Mouse (Mus musculus) lung, postnatal 25 days (tissue): ENCODE measurements around the gene Eme2.

Experiments
- DNase-seq: peaks from one replicate; pipeline ENCODE4 v3.0.0; 2022; ENCODE audit warnings: low spot score

Eme2 gene

GRCm38 (mm10) chr17:24874405-24874745, 20.5 kb downstream of the Eme2 start:
- DNase-seq, result no peak

GRCm38 (mm10) chr17:24873695-24874404, 21.0 kb downstream of the Eme2 start:
- DNase-seq, result no peak

GRCm38 (mm10) chr17:24867914-24868313, 27.0 kb downstream of the Eme2 start:
- no peak for DNase-seq

- DNase-seq, result no peak
Measured at GRCm38 (mm10) chr17:24865776-24866175, 29.1 kb downstream of the Eme2 start, which contains the start of gene Igfals. TSS of gene Igfals (plus strand) at chr17:24865997.

- DNase-seq, result no peak
Measured at GRCm38 (mm10) chr17:24861785-24862184, 33.1 kb downstream of the Eme2 start.

- DNase-seq, result no peak
Measured at GRCm38 (mm10) chr17:24860076-24860475, 34.8 kb downstream of the Eme2 start.

GRCm38 (mm10) chr17:24858967-24859366, 35.9 kb downstream of the Eme2 start:
- DNase-seq, result no peak

- no peak for DNase-seq
Measured at GRCm38 (mm10) chr17:24857831-24858470, 36.9 kb downstream of the Eme2 start.

GRCm38 (mm10) chr17:24856589-24856988, 38.3 kb downstream of the Eme2 start:
- no peak for DNase-seq

- no peak for DNase-seq
Measured at GRCm38 (mm10) chr17:24855838-24856464, 38.9 kb downstream of the Eme2 start.

GRCm38 (mm10) chr17:24851381-24852125, 43.3 kb downstream of the Eme2 start:
- DNase-seq, result no peak

- no peak for DNase-seq
Measured at GRCm38 (mm10) chr17:24850773-24851127, 44.1 kb downstream of the Eme2 start.

- peak; percentile 99 for DNase-seq
Measured at GRCm38 (mm10) chr17:24850065-24850772, 44.7 kb downstream of the Eme2 start, which contains the start of gene Fahd1. TSS of gene Fahd1 (minus strand) at chr17:24850364.

GRCm38 (mm10) chr17:24849733-24850064, 45.2 kb downstream of the Eme2 start:
- no peak for DNase-seq

GRCm38 (mm10) chr17:24848600-24849031, 46.3 kb downstream of the Eme2 start:
- DNase-seq, result no peak

GRCm38 (mm10) chr17:24847386-24847785, 47.5 kb downstream of the Eme2 start:
- DNase-seq, result no peak

GRCm38 (mm10) chr17:24844525-24844924, 50.4 kb downstream of the Eme2 start:
- no peak for DNase-seq

GRCm38 (mm10) chr17:24842631-24843030, 52.3 kb downstream of the Eme2 start:
- DNase-seq, result no peak

GRCm38 (mm10) chr17:24841133-24841532, 53.8 kb downstream of the Eme2 start:
- peak; percentile 42 for DNase-seq

GRCm38 (mm10) chr17:24840341-24840740, 54.5 kb downstream of the Eme2 start:
- no peak for DNase-seq

- no peak for DNase-seq
Measured at GRCm38 (mm10) chr17:24839842-24840241, 55.0 kb downstream of the Eme2 start, which contains the start of gene Hagh. TSS of gene Hagh (plus strand) at chr17:24840143.
